Mouse (Mus musculus): ENCODE measurements around the gene Gm7694.

The Gm7694 gene

DNA sequence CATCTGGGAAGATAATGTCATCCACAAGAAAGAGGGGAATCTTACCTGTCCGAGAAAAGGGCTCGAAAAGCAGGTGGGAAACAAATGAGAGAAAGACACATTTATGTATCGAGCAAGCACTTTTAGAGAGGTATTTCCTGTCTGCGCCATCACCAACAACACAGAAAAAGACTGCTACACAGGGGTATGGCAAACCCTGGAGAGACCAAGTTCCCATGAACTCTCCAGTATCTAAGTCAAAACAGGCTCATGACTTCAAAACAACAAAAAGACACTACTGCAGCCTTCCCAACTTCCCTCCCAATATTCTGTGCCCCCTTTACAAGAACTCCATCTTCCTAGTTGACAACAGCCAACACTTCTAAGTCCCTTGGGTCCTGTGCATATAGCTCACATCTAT is at the start of gene Gm7694:
Gm7694 (minus strand) TSS at position 101 of the 400 bp plus-strand sequence.
- no peak for DNase-seq (ENCODE audit: low spot score in 2 of 2)

DNA sequence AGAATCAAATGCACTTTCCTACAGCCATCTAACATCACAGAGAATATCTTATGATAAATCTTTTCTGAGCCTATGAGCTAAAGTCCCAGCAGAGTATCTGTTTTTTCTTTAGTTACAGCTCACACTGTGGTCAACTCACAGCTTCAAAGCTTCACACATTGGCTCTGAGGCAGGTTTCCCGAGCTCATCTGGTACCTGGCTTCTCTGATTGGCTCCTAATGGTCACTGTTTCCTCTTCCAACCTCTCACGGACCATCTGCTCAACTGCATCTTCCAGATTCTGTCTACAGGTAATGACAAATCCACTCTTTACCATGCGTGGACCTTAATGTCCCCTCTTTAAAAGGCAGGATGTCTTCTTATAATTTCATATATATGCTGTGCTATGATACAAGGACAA is 47.2 kb upstream of the Gm7694 start:
- DNase-seq (ENCODE audit: low spot score in 2 of 2) = no peak

DNA sequence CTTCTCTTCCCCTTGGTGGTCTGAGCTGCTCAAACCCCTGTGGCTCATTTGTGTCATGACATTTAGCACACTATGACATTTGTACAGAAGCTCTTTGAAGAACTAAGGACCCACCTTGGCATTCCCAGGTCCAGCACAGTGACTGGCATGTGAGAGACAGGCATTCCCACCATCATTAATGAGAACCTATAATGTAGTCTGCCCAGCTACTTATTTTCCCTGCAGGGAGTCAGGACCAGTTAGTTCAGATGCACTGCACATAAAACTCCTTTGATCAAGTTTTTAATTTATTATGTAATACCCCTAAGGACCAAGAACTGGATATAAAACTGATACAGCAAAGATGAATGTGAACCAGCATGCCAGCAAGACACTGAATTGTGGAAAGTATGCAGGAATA is 44.9 kb upstream of the Gm7694 start:
- no peak for DNase-seq (ENCODE audit: low spot score in 2 of 2)

DNA sequence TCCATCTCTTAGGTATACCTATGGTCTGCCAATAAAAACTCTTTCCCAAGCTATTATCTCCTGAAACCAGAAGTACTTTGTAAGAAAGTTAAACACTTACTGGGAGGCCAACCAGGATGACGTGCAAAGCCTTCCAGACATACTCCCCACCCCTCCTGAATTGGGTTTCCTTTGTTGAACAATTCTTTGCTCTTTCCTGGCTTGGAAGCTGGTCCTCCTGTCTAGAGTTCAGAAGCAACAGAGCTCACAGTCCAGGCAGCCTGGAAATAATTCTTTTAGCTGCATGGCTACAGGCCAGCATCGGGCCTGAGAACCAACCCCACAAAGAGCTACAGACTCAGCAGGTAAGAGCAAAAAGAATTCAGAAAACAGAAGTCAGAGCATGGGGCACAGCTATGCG is 40.1 kb upstream of the Gm7694 start:
- no peak for DNase-seq (ENCODE audit: low spot score in 2 of 2)

DNA sequence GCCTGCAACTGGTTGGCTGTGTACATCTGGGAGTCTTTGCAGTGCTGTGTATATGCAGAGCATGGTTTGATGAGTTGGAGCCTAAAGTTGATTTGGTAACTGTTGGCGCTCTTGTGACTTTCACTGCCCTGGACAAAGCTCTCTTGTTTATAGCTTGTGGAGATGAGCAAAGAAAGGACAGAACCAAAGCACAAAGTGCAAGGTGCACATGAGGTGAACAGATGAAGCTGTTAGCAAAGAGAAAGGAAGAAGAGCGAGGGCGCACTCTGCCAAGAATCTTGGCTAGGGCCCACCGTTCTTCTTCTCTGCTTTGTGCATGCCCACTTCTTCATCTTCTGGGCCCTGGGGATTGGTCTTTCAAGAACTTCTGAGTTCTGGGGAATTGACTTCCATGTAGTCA is 37.8 kb upstream of the Gm7694 start:
- no peak for DNase-seq (ENCODE audit: low spot score in 2 of 2)

DNA sequence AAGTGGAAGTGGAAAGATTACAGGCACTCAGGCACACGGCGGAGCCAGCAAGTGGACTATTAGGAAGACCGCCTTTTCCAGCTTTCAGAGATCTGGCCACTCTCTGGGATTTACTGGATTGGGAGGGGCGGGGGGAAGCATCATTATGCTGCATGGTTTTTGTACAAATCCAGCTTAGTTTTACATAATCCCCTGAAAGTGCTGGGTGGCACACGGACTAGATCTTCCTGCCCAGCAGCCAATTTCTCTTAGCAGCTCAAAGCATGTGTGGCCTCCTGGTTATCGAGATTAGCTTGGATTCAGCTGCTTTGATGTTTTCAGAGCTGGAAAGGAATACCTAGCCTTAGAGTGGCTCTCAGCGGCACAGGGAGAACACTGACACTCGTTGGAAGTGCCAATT is 36.9 kb upstream of the Gm7694 start:
- DNase-seq (ENCODE audit: low spot score in 2 of 2) = no peak

DNA sequence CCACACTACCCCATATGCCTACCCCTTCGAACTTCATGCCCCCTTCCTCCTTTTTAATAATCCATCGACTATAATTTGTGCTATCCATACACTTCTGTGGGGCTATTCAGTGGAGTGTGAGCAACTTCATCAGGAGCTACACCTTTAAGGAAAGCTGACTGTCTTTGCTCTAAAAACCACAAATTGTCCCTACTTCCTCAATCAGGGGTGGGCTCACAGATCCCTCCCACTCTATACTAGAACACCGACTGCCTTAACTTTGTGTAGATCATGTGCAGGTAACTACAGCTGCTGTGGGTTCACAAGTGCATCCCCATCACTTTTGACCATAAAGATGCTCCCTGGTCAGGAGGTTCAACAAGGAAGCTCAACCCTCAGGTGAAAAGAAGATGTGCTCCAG is 33.8 kb upstream of the Gm7694 start:
- DNase-seq (ENCODE audit: low spot score in 2 of 2) = no peak

DNA sequence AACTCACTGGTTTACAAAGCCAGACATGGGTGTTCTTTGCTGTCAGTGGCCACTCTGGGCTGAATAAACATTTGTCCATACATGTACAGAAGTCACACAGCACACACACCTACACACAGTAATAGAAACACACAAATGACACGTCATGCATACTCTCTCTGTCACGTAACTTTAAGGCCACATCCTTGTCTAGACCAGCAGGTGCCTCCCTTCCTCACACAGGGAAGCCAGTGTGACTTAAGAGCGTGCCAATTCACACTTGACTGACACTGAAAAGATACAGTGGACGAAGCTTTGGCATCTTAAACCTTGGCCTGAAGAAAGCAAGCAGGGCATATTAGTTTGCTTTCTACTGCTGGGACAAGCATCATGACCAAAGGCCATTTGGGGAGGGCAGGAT is 26.6 kb upstream of the Gm7694 start:
- no peak for DNase-seq (ENCODE audit: low spot score in 2 of 2)

DNA sequence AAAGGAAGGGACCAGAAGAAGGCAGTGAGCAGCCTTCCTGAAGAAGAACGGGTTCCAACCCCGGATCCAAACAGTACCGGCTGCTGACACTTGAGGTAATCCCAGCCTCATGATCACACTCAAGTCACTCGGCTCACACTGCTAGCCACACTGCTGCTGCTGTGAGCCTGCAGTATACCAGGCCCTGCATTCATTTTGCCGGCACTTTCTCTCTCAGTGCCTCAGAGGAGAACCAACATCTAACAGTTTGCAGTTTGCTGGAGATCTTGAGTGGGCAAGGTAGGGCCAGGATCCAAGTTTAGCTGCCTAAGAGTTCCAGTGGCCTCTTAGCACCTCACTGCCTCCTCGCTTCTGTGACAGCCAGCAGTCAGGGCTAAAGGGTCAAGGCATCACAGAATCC is 25.8 kb upstream of the Gm7694 start:
- no peak for DNase-seq (ENCODE audit: low spot score in 2 of 2)

DNA sequence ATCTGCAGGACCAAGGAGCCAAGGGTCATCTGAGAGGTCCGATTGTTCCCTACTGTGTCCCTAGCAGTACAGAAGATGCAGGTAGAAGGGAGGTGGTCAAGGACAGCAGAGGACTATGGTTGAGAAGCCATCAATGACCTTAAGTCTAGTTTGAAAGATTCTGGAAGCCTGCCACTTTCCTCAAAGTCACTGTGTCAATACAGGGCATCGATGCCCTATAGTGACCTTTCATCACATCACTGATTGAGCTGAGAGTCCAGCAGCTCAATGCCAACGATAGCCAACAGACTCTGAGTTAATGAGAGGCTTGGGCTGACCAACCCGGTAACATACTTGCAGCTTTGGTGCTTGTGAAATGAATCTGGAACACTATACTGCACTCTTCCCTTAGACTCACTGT is 19.1 kb upstream of the Gm7694 start:
- no peak for DNase-seq (ENCODE audit: low spot score in 2 of 2)

DNA sequence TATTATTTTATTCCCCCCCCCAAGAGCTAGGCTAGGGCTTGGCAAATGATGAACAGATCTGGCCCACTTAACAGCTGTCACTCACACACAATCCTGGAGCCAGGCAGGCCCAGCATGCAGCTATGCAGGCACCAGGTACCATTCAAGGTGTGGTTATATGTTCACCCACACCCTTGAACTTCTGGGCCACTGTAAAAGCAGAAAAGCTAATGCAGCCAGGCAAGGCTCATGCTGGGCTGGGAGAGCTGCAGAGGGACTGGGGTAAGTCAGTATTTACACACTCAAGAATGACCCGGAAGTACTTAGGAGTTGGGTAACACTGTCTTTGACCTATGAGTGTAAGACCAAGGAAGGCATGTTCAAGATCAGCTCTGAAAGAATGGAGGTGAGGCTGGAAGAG is 18.2 kb upstream of the Gm7694 start:
- no peak for DNase-seq (ENCODE audit: low spot score in 2 of 2)

DNA sequence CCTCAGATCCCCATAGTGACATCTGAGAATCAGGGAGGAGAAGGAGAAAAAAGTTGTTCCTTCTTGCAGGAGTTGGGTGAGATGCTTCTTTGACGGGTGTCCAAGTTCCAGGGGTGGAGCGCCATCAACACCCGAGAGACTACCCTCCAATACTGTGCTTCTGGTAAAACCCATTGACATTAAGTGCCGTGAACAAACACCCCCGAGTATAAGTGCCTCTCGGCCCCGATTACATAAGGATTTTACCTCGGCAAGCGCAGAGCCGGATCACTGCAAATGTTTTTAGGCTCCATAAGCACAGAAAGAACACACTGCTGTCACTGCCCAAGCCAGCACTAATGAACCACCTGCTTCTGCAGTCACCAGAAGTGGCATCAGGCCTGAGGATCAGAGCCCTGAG is 16.9 kb upstream of the Gm7694 start:
- no peak for DNase-seq (ENCODE audit: low spot score in 2 of 2)

DNA sequence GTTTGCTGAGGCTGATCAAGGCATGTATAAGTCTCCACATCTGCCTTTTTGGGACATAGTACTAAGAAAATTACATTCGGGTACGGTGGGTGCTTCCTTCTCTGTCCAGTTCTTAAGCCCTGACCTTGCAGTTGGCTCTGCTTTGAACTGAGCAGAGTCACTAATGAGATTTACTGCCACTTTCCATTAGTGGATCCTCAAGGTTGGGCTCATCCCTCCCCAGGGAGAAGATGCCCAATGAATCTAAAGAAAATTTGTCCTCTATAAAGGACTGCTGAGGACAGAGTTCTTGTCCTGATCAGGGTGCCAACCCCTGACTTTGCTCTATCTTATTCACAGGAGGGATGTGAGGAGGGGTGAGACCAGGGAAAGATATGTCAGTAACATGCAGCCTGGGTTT is 15.9 kb upstream of the Gm7694 start:
- no peak for DNase-seq (ENCODE audit: low spot score in 2 of 2)

DNA sequence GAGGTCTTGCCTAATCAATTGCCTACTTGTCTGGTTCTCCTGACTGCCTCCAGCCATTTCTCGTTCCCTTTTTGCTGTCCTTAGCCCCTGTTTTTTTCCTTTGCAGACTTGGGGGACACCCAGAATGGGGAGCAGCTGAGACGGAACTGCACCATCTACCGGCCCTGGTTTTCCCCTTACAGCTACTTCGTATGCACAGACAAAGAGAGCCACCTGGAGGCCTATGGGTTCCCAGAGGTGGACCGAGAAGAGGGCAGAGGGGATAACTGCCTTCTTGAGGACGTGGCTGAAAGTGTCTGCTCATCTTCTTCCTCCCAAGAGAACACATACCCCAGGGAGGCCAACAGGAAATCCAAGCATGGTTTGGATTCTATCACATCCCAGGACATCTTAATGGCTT is 5.3 kb upstream of the Gm7694 start:
- DNase-seq (ENCODE audit: low spot score in 2 of 2) = no peak

DNA sequence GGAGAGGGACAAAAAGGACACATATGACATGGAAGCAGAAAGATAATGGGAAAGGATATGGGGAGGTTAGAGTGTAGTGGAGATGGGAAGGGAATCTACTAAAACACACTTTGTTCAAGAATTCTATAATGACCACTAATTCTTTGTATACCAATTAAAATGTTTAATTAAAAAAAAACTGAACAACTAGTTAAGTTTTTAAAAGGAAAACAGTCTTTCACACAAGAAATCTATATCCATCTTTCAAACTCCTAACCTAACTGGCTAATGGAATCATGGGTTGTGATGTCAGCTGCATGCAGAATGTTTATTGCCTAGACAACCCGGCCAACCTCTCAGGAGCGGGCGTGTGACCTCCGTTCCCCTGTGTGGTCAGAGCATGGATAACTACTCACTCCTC is 2.4 kb upstream of the Gm7694 start, which contains the start of gene Spata46:
Spata46 (plus strand) TSS at position 301 of the 400 bp plus-strand sequence.
- DNase-seq (ENCODE audit: low spot score in 2 of 2) = no peak

DNA sequence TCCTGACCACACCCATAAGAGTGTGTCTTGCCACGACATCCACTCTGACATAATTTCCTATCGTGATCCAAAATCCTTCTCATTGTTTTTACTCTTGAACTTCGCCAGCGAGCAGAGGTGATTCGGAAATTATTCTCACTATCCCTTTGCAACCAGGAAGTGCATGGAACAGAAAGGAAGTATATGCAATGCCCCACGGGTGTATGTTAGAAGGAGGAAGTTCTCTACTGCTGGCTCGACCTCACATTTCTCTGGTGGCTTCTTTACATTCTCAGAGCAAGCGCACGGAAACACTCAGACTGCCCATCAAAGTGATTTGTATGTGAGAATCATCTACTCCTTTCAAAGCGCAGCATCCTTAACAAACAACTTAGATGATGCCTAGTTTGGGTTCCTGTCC is 1.1 kb downstream of the Gm7694 start:
- DNase-seq (ENCODE audit: low spot score in 2 of 2) = peak in 1 of 2 experiments; percentile 1

DNA sequence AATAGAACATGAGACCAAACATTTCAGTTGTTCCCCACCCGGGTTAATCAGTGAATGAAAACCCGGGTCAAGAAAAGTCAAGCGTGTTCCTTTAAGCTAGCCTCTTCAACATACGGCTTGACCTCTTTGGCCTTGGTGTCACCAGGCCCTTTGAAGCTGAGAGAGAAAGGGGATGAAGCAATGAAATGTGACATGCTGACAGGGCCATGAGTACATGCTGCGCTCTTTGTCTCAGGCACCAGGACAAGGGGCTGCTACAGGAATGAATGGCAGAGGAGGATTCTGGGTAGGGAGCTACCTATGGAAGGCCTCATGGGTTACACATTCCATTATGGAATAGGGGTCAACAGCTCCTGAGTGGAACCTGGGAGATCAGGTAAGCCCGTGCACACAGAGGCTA is 3.0 kb downstream of the Gm7694 start:
- DNase-seq (ENCODE audit: low spot score in 2 of 2) = peak in 1 of 2 experiments; percentile 8

DNA sequence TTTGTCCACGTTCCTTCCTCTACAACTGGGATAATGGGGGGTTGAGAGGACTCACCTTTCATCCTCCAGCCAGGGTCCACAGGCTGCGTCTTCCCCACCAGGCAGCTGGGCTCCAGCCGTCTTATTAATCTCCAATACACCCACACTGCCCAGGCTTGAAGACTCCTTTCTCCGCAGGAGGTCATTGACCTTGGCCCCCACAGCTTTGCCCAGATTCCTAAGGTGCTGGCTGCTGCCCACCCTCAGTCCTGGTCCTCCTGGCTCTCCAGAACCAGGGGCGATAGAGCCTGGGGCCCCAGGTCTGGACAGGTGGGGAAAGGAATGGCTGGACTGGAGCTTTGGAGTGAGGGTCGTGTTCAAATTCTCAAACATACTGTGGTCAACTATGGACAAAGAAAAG is 3.7 kb downstream of the Gm7694 start:
- DNase-seq (ENCODE audit: low spot score in 2 of 2) = peak in 1 of 2 experiments; percentile 9

DNA sequence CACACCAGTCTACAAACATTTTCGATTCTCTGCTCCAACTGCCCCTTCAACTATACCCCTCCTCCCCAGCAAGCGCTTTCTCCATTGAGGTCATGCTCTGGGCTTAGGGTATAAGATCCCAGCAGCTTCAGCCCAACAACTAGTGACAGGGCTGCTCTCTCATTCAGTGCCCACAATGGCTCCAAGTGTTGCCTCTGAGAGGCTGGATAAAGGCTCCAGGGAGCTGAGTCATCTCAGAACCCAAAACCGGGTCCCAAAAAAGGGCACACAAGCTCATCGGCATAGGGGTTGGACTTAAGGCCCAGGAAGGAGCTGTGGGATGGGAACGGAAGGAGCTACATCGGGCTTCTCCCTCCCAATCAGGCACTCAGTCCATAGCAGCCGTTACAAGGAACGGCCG is 4.4 kb downstream of the Gm7694 start:
- peak in 1 of 2 experiments; percentile 13 for DNase-seq (ENCODE audit: low spot score in 2 of 2)

DNA sequence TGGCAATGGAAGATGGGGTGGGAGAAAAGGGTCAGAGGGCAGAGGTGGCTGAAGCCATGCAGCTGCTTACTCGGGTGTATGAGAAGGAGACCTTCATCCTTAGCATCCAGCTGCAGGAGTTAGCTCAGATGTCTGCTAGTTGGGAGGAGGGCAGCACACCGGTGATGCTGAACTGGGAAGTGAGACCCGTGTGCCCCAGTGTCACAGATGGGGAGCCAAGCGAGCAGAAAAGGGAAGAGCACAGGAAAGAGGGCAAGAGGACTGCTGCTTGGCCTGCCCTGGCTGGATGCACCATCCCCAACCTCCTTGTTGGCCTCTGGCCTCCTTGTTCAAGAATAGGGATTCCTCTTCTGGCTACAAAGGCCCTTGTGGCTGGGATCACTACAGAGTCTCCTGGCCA is 6.6 kb downstream of the Gm7694 start:
- no peak for DNase-seq (ENCODE audit: low spot score in 2 of 2)

DNA sequence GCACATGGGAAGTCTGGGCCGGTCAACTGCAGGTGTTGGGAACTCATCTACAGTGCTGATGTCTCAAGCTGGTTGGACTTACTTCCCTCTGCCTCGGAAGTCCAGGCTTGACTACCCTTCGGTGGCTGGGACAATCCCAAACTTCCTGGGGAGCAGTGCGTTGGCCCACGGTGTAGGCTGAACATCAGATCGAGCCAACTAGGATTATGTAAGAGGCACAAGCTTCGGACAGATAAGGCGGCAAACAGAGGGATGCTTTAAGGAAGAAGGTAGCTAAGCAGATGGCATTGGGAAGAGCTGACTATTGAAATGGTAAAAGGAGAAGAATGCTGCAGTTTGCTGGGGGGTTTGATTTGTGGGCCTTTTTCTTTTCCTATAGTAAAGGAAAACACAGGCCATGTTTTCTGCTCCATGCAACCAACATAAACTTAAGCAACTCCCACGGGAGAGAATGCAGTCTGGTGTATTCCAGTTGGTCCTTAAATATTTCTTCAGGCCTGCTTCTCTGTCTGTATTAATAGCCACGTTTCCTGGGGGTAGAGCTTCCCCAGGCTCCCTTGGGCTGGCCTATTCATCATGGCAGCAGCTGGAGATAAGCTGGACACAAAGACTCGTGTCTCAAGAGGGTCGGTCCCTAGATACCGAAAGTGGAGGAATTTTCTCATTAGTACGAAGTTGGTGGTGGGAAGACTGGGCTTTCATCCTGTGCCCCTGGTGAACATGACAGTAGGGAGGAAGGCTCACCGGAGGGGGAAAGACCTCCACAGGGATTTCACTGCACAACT is 11.2 kb downstream of the Gm7694 start:
- DNase-seq (ENCODE audit: low spot score in 2 of 2) = no peak

DNA sequence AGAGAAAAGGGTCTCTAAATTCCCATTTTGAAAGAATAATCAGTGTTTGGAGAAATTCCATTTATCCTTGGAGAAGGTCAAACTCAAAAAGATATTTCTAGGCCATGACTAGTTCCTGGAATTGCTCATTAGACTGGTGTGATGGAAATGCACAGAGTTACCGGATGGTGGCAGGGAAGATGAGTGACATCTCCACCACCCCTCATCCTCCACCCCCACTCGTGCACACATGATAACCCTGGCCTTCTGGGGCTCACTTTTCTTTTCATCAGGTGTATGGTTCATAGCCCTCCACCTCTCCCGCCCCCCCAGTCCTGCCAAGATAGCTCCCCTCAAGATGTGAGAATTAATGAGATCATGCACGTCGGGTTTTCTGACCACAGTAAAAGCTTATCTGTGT is 12.9 kb downstream of the Gm7694 start:
- DNase-seq (ENCODE audit: low spot score in 2 of 2) = no peak

DNA sequence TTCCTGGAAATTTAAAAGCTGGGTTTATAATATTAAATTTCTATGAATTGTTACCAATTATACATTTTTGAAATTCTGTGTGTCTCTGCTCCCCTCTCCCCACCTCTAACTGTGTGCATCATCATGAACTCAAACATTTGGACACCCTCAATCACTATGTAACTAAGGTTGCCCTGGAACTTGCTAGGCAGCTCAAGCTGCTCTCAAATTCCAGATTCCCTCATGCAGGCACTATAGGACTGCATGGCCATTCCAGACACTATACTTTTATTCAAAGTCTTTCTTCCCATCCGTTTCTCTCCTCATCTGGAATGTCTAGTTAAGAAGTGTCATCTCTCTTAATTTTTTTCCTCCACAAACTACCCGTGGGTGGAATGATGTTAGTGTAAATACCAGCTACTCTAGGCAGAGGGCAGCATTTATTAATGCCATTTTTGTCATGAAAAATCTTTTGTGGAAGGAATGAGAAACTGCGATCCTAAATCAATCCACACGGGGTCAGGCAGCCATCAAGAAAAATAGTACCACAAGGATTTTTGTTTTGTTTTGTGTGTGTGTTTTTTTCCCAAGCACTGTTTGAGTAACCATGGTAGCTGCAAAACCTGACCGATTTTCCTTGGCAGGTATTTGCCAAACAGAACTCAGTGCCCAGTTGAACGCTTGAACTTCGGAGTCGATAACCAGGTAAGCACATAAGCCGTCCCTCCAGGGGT is 13.7 kb downstream of the Gm7694 start:
- peak; percentile 77 to 78 for DNase-seq (ENCODE audit: low spot score in 2 of 2)
